Mouse (Mus musculus) liver, postnatal 0 days (tissue): ENCODE measurements around the gene Alox5.

ENCODE experiments used
- CTCF ChIP-seq: sonication (generic); IDR thresholded peaks from 2 replicates; pipeline ENCODE4 v1.5.1; 2016; ENCODE audit warnings: antibody characterized with exemption, low read depth
- EP300 ChIP-seq: IDR thresholded peaks from 2 replicates; pipeline ENCODE4 v1.6.1; 2016; ENCODE audit warnings: antibody characterized with exemption, low read depth, mild to moderate bottlenecking

GRCm38 (mm10) chr6:116418487-116418886 lies 42.5 kb downstream of the Alox5 start:
- TF ChIP-seq CTCF: no peak
- no peak for TF ChIP-seq EP300
